Mouse (Mus musculus) forebrain, embryonic 13.5 days (tissue): ENCODE measurements at regions not wholly inside any gene's neighbourhood (a gene's known extent, or its start where the extent isn't known, plus 50 kb on each side); places are given as distances from the start of the nearest gene placed in this dataset.
A peak's percentile ranks its signal among the peaks of the same experiment; 100 is the strongest.

Experiments
- ATAC-seq: fragments of 200-750 bp; cut with Nextera tagmentation; 2 replicates; pipeline ENCODE4 v1.8.0; 2017
- H3K27ac ChIP-seq: fragments of 300-500 bp; sonication (generic); 2 replicates; pipeline ENCODE4 v1.5.1; 2015; ENCODE audit warnings: inconsistent platforms, mild to moderate bottlenecking, moderate library complexity
- H3K27me3 ChIP-seq: fragments of 300-500 bp; sonication (generic); 2 replicates; pipeline ENCODE4 v1.6.1; 2015; ENCODE audit warnings: mild to moderate bottlenecking, inconsistent platforms
- H3K36me3 ChIP-seq: fragments of 300-500 bp; sonication (generic); 2 replicates; pipeline ENCODE4 v1.6.1; 2015; ENCODE audit warnings: mild to moderate bottlenecking, inconsistent platforms; ENCODE audit not compliant: poor library complexity, severe bottlenecking
- H3K4me1 ChIP-seq: fragments of 300-500 bp; sonication (generic); 2 replicates; pipeline ENCODE4 v1.6.1; 2015; ENCODE audit warnings: inconsistent platforms
- H3K4me2 ChIP-seq: fragments of 300-500 bp; sonication (generic); 2 replicates; pipeline ENCODE4 v1.6.1; 2015; ENCODE audit warnings: inconsistent platforms, mild to moderate bottlenecking, moderate library complexity
- H3K4me3 ChIP-seq: fragments of 300-500 bp; sonication (generic); 2 replicates; pipeline ENCODE4 v1.5.1; 2015; ENCODE audit warnings: mild to moderate bottlenecking, inconsistent platforms
- H3K9ac ChIP-seq: fragments of 300-500 bp; sonication (generic); 2 replicates; pipeline ENCODE4 v1.6.1; 2015; ENCODE audit warnings: mild to moderate bottlenecking, inconsistent platforms
- H3K9me3 ChIP-seq: fragments of 300-500 bp; sonication (generic); replicated peaks from 2 replicates; pipeline ENCODE4 v1.6.1; 2016; ENCODE audit warnings: inconsistent platforms
- WGBS: fragments of 180-500 bp; shearing (Covaris S2); methylation state at CpG from one replicate; pipeline ENCODE4 v1.1.7; 2015; 5-methylcytosine and 5-hydroxymethylcytosine counted together

- H3K4me1 ChIP-seq = no peaks in the 10 kb centered on the region
- H3K4me3 ChIP-seq = no peak overlapping the region
- WGBS = 28% methylated on average over 6 of the region's 6 CpGs
- H3K9ac ChIP-seq = no peak overlapping the region
- no peak overlapping the region for H3K27ac ChIP-seq
- H3K27me3 ChIP-seq = peaks cover 11% of the 10 kb centered on the region
- peak; percentile 48; the same call in 1 of the 2 replicates for ATAC-seq
- no peaks in the 10 kb centered on the region for H3K36me3 ChIP-seq
- no peaks in the 10 kb centered on the region for H3K9me3 ChIP-seq
- H3K4me2 ChIP-seq = no peak overlapping the region
Measured at GRCm38 (mm10) chr13:53783492-53783891, 272.0 kb downstream of the Drd1 start.

DNA sequence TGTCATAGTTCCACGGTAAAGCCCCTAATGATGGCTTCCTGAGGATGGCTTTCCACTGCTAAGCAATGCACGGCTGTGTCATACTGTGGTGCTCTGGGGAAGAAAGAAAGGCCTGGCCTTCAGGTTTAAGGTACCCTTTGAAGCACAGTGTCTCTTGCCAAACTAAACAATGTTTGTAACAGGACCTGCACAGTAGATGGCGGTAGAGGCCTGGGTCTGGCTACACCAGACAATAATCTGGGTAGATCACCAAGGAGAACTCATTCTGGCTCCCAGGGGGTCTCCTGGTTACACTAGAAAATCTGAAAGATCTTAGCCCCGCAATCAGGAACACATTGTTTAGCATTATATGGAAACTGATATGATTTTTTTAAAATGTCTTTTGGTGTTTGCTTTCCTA is 276.4 kb downstream of the Drd1 start:
- Histone ChIP-seq H3K9me3 (no peaks in the 10 kb centered on the region), H3K27me3 (peaks cover 11% of the 10 kb centered on the region)
- no peak for ATAC-seq

GRCm38 (mm10) chr13:53776421-53776820 is 279.1 kb downstream of the Drd1 start:
- no peaks in the 10 kb centered on the region for H3K9me3 ChIP-seq
- no peak overlapping the region for H3K9ac ChIP-seq
- ATAC-seq = no peak
- 78% methylated on average over 11 of the region's 11 CpGs for WGBS
- H3K4me2 ChIP-seq = no peak overlapping the region
- H3K27me3 ChIP-seq = no peaks in the 10 kb centered on the region
- H3K4me3 ChIP-seq = no peak overlapping the region
- no peak overlapping the region for H3K27ac ChIP-seq
- no peaks in the 10 kb centered on the region for H3K36me3 ChIP-seq
- no peaks in the 10 kb centered on the region for H3K4me1 ChIP-seq

More for the DNA sequence above, 276.4 kb downstream of the Drd1 start:
- Histone ChIP-seq H3K36me3 (no peaks in the 10 kb centered on the region), H3K27ac (no peak overlapping the region), H3K9ac (no peak overlapping the region), H3K4me1 (no peaks in the 10 kb centered on the region), H3K4me2 (no peak overlapping the region), H3K4me3 (no peak overlapping the region)
- WGBS = 43% methylated on average over 4 of the region's 4 CpGs

DNA sequence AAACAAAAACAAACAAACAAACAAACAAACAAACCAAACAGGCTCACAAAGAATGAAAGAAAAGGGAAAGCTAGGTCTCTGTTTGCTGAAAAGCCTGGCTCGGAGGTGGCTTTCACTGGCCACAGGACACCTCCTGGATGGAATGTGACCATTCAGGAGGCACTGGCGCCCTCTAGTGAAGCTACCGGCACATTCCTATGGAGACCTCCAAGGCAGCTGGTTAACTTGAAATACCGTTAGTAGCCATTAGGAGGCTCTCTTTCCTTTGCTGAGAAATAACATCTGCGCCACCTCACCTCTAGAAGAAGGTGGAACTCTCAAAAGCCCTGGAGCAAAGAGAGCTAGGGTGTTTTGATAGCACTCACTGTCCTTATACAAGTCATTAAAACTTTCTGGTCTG is 279.8 kb downstream of the Drd1 start:
- H3K9ac ChIP-seq = no peak overlapping the region
- 39% methylated on average over 5 of the region's 5 CpGs for WGBS
- H3K4me3 ChIP-seq = no peak overlapping the region
- H3K4me1 ChIP-seq = no peaks in the 10 kb centered on the region
- ATAC-seq = no peak
- no peak overlapping the region for H3K4me2 ChIP-seq
- H3K36me3 ChIP-seq = no peaks in the 10 kb centered on the region
- no peaks in the 10 kb centered on the region for H3K27me3 ChIP-seq
- H3K9me3 ChIP-seq = no peaks in the 10 kb centered on the region
- H3K27ac ChIP-seq = no peak overlapping the region

GRCm38 (mm10) chr13:53764613-53765243 is 290.8 kb downstream of the Drd1 start:
- peak; percentile 51 for ATAC-seq
- WGBS = 25% methylated on average over 13 of the region's 13 CpGs
- no peaks in the 10 kb centered on the region for H3K9me3 ChIP-seq
- no peak overlapping the region for H3K4me3 ChIP-seq
- H3K9ac ChIP-seq = no peak overlapping the region
- H3K27me3 ChIP-seq = peaks cover 8% of the 10 kb centered on the region
- no peak overlapping the region for H3K27ac ChIP-seq
- H3K4me1 ChIP-seq = no peaks in the 10 kb centered on the region
- no peaks in the 10 kb centered on the region for H3K36me3 ChIP-seq
- no peak overlapping the region for H3K4me2 ChIP-seq

DNA sequence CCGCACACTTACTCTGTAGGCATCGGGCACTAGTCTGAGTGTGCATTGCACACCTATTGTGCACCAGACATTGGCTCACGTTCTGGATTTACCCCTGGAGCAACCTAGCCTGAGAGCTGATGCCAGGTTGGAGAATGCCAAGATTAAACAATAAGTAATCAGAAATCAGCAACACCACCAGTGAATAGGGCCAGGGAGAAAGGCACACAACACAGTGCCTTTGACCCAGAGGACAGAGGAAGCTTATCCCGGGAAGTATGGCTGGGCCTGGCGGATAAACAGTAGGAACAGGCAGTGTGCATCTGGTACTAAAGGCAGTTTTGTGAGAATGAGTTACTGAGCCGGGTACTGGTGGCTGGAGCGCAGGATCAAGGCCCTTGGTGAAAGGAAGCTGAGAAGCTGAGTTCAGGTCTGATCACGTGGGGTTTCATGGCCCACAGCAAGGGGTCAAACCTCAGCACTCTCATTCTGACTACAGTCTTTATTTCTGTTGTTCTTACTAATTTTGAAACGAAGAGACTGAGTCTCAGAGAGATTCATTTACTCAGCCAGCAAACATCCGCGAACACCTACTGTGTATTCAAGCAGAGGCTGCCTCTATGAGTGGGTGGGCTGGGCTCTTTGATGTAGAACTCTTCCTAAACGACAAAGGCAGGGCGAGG is 284.8 kb upstream of the Msx2 start:
- Histone ChIP-seq H3K36me3 (no peaks in the 10 kb centered on the region), H3K4me1 (peaks cover 23% of the 10 kb centered on the region), H3K9ac (no peak overlapping the region), H3K27me3 (no peaks in the 10 kb centered on the region; the same call in 1 of the 2 replicates), H3K27ac (no peak overlapping the region), H3K4me2 (no peak overlapping the region), H3K4me3 (no peak overlapping the region), H3K9me3 (no peaks in the 10 kb centered on the region)
- WGBS = 66% methylated on average over 13 of the region's 13 CpGs
- no peak for ATAC-seq

DNA sequence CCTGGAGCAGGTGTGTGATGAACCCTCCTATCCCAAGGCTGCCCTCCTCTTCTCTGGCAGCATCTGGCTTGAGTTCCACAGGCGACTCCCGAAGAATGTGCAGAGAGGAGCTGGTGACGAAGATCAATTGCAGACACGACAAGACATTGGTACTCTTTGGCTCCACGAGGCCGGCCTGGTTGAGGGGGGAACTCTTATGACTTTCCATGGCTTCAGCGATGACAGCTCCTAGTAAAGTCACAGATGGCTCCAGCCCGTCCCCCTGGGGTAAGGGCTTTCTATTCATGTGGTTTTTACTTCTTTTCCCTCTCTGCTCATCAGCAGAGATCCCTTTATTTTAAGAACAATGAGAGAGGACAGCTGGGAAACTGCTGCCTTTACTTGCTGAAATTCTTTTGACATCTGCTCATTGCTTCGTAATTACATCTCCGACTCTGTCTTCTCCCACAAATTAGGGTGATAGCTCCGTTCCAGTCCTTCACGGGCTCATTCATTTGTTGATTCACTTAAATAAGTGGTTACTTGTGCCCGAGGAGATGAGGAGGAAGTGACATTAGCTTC is 284.2 kb upstream of the Msx2 start:
- Histone ChIP-seq H3K4me3 (no peak overlapping the region), H3K9me3 (no peaks in the 10 kb centered on the region), H3K36me3 (no peaks in the 10 kb centered on the region), H3K9ac (no peak overlapping the region), H3K4me2 (no peak overlapping the region), H3K27ac (no peak overlapping the region), H3K27me3 (no peaks in the 10 kb centered on the region; the same call in 1 of the 2 replicates), H3K4me1 (peaks cover 23% of the 10 kb centered on the region)
- ATAC-seq = no peak
- 56% methylated on average over 13 of the region's 13 CpGs for WGBS

- Histone ChIP-seq H3K9ac (no peak overlapping the region), H3K36me3 (no peaks in the 10 kb centered on the region), H3K27me3 (no peaks in the 10 kb centered on the region; the same call in 1 of the 2 replicates), H3K4me2 (no peak overlapping the region), H3K4me1 (peaks cover 23% of the 10 kb centered on the region), H3K27ac (no peak overlapping the region; the same call in 1 of the 2 replicates), H3K4me3 (no peak overlapping the region), H3K9me3 (no peaks in the 10 kb centered on the region)
- no peak for ATAC-seq
- WGBS = 57% methylated on average over 11 of the region's 11 CpGs
Measured at GRCm38 (mm10) chr13:53755046-53755615, 282.3 kb upstream of the Msx2 start.

- Histone ChIP-seq H3K27ac (no peak overlapping the region), H3K36me3 (no peaks in the 10 kb centered on the region), H3K9me3 (no peaks in the 10 kb centered on the region), H3K4me2 (no peak overlapping the region), H3K9ac (no peak overlapping the region), H3K4me3 (no peak overlapping the region), H3K4me1 (peaks cover 23% of the 10 kb centered on the region), H3K27me3 (no peaks in the 10 kb centered on the region; the same call in 1 of the 2 replicates)
- ATAC-seq = no peak
- 72% methylated on average over 6 of the region's 6 CpGs for WGBS
Measured at GRCm38 (mm10) chr13:53753049-53753448, 280.2 kb upstream of the Msx2 start.

DNA sequence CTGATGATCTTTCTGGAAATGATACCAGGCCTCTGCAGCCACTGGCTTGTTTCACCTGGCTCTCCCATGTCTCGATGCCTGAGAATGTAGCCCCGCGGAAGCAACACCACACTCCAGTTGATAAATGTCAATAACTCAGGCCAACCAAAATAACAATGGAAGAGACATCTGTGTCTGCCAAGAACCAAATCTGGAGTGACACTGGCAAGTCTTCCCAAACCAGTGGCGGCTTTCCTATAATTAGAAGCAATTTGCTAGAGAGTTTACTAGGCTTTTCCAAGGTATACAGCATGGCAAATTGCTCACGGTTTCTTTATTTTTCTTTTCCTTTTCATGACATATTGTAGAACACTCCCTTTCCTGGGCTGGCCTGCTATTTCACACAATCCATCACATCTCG is 268.1 kb upstream of the Msx2 start:
- Histone ChIP-seq H3K27ac (no peak overlapping the region), H3K27me3 (no peaks in the 10 kb centered on the region), H3K4me3 (no peak overlapping the region), H3K4me1 (peaks cover 8% of the 10 kb centered on the region; the same call in 1 of the 2 replicates), H3K4me2 (no peak overlapping the region), H3K9me3 (no peaks in the 10 kb centered on the region), H3K9ac (no peak overlapping the region), H3K36me3 (no peaks in the 10 kb centered on the region)
- WGBS = 87% methylated on average over 6 of the region's 6 CpGs
- ATAC-seq = no peak

GRCm38 (mm10) chr13:53739127-53739526 is 266.3 kb upstream of the Msx2 start:
- Histone ChIP-seq H3K4me3 (no peak overlapping the region), H3K9ac (no peak overlapping the region), H3K27me3 (no peaks in the 10 kb centered on the region), H3K9me3 (no peaks in the 10 kb centered on the region), H3K4me2 (no peak overlapping the region), H3K4me1 (peaks cover 14% of the 10 kb centered on the region), H3K36me3 (no peaks in the 10 kb centered on the region), H3K27ac (no peak overlapping the region)
- ATAC-seq = no peak
- 34% methylated on average over 3 of the region's 3 CpGs for WGBS

GRCm38 (mm10) chr13:53734944-53735343 is 262.1 kb upstream of the Msx2 start:
- Histone ChIP-seq H3K4me1 (peaks cover 14% of the 10 kb centered on the region), H3K27me3 (no peaks in the 10 kb centered on the region), H3K4me3 (no peak overlapping the region), H3K4me2 (no peak overlapping the region), H3K36me3 (no peaks in the 10 kb centered on the region), H3K9me3 (no peaks in the 10 kb centered on the region), H3K27ac (no peak overlapping the region), H3K9ac (no peak overlapping the region)
- 0 out of 2 replicates have a peak, but pooled peaks have one; percentile 36 for ATAC-seq
- 40% methylated on average over 4 of the region's 4 CpGs for WGBS
